Mouse (Mus musculus): ENCODE measurements around the gene Cenpp.
"Not testable (repeated sequence)": the region's sequence is repeated elsewhere in the genome, so short reads cannot be mapped to it uniquely, and the experiment has no call there.

Cenpp gene

DNA sequence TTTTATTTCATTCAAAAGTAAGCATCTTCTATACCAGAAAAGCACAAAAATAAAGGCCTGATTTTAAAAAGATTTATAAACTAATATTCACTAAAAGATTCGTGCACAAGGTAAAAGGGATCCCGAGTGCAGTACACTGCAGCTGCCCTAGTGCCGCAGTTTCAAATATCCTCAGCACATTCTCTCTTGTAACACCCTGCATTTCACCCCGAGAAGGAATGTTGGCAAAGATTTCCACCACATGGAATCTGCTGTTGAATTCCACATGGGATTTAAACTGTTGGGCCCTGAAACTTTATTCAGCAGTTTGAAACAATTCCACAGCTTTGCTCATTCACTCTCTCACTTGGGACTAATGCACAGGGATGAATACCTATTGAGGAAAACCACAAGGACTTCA is 44.9 kb downstream of the Cenpp start, which contains the start of gene Ogn:
Gene Ogn (plus strand): TSS at position 333 of the 400 bp plus-strand sequence.
- DNase-seq (ENCODE audit: low spot score): no peak

DNA sequence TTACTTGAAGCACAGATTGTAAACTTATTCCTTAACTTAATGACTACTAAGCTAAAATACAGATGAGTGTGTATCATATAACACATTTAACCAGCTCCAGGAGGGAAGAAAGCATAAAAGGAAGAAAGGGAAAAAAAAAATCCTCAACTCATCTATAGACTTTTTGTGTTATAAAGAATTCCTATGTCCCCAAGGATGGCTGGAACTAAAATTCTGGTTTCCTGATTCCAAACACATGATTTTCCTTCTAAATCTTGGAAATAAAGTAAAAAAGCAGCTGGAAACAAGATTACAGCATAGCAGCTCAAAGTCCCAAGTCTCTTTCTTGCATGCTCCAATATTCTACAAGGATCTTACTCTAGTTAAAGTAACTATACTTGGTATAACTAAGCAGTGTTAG is 49.0 kb downstream of the Cenpp start:
- no peak for DNase-seq (ENCODE audit: low spot score)

DNA sequence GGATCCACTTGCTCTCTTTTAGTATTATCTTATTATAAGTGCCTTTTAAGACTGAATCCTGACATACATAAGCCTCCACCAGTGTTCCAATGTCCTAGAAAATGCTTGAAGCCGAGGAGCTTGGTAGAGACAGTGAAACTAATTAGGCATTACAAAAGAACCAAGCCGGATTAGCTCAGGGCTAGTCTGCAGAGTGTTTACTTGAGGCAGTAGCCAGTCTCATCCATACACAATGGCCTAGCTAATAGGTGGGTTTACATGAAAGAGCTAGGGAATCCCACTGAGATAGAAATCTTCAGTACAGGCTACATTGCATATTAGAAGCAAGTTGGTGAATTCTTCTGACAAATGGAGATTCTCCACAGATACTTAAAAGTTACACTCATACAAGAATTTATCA is 50.0 kb downstream of the Cenpp start:
- DNase-seq (ENCODE audit: low spot score): not testable (repeated sequence)

DNA sequence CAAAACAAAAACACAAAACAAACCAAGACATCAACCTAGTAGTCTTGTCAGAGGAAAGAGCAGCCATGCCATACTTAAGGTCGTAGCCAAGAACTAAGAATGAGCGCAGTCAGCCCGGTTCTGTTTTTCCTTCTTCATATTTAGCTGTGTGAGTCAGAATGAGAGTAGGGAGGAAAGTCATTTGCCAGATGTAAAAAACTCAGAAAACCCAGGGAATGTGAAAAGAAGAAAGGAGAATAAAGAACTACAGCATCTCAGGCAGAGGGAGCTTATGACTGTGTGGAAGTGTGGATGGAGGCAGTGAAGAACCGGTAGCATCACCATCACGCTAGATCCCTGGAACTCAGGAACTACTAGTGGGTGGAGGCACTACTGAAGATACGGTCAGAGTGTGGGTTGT is 66.5 kb downstream of the Cenpp start:
- DNase-seq (ENCODE audit: low spot score): no peak

DNA sequence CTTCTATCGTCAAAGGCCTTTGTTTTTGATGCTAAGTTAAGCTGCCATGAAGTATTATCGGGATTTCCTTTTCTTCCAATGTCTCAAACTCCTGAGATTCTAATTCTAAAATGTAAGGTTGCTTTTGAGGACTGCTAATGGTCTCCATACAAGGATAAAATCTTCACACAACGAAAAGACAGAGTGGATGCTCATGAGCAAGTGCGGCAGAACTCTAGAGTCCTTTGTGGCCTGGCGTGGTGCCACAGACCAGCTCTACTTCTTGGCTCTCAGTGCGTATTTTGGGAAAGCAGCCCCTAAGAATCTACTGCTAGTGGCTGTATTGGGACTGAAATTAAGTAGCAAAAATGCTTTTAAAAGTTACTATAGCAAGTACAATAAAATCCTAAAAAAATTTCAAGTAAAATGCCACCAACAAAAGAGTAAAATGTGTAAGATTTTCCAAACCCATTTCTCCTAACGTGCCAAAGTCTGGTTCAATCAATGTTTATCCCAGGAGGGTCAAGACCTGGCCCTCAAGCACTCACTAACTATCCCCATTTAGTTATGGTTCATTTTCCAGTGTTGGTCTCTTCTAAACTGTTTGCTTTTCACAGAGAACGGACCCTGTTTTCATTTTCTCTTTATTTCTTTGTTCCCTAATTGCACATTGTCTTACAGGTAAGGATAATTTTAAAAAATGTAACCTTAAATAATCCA is 68.1 kb downstream of the Cenpp start:
- DNase-seq (ENCODE audit: low spot score): no peak

DNA sequence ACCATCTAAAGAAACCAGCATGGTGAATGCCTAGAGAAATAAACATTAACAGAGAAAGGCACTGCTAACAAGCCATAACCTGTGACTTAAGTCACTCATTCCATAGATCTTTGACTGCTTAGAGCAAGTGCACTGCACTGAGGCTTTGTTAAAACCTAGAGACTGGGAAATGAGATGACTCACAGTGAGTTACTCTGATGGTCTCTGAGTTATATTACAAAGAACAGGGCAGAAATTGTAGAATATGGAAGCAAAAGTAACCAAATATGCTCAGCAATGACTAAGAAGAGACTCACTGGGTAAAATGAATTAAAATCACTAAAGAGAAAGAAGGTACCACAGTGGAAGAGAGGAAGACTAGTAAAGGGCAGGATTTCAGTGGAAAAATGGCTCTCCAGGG is 68.7 kb downstream of the Cenpp start:
- DNase-seq (ENCODE audit: low spot score): no peak

DNA sequence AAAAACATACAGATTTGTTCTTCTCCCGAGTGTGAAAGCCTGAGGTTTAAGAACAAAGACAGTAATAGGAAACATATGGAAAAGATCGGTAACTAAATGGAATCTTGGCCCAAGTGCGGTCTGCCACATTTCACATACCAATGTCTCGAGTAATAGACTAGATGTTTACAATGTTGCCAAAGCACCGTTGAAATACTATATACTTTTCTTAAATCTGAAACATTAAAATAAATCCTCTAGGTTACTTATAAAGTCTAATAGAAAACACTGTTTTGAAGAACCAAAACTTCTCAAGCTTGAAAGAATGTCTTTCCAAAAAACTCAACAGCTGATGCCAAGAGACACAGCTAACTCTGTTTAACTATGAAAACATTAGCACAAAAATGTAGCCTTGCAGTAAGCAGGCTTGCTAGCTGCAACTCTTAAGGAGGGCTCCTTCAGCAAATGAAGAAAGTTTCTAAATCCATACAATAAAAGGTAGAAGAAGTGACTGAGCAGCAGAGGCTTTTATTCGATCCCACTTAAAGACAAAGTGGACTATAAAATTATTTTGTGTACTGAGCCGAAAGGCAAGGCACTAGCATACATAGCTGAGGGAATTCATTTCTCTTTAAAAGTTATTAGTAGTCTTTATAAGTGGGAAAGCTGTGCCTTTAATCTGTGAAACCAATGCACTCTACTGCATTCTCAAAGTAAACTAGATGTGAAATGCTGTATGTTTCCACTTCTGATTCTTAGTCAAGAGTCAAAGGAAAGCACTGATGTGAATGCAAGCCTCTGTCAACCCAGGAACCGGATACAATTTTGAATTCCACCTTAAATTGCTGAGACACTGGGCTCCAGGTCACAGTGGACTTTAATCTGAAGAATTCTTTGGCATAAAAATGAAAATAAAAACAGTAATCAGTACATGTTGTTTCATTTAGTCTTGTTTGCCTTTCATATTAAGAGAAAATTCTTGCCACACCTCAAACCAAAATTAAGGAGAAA is 70.7 kb downstream of the Cenpp start, which contains the start of gene Omd:
Gene Omd (plus strand): TSS at position 922 of the 990 bp plus-strand sequence.
- DNase-seq (ENCODE audit: low spot score): no peak

DNA sequence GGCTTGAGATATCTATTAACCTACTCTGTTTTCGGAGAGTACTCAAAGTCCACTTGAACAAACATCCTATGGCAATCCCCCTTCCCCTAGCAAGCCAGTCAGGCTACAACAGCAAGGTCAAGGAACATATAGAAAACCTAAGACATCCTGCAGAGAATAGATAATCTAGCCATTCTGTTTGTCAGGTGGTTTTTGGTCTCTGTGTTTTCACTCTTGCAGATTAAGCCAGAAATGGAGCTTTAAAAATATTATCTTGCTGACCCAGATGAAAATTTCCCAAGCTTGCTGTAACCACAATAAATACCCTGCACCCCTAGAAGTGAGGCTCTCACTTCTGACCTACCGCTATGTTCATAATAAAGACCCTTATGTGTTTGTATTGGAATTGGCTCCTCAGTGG is 81.2 kb downstream of the Cenpp start:
- DNase-seq (ENCODE audit: low spot score): no peak

DNA sequence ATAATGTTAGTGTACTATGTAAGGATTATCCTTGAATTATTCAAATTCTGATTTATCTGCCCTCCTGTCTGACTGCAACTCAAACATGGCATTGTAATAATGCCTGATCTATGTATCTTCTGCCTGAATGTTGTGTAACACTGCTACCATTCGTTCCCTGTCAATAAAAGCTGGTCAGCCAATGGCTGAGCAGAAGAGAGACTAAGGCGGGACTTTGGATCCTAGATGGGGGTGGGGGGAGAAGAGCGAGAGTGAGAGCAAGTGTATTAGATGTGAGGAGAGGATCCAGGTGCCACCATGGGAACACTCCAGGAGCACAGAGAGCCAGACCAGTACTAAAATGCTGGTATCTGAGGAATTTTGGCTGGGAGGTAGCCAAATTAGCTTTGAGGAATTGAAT is 82.2 kb downstream of the Cenpp start:
- DNase-seq (ENCODE audit: low spot score): no peak

DNA sequence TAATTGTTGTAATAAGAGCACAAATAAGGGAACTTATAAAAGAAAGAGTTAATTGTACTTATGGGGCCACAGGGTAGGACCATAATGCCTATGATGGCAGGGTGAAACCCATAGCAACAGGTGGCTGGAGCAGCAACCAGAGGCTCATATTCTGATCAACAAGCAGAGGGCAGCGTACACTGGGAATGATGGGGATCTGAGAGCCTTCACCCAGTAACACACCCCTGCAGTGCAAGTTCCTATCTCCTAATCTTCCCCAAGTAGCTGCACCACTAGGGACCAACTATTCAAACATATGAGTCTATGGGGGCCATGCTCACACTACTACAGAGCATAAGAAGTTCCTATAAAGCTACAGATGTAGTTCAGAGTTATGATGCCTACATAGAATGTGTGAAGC is 88.2 kb downstream of the Cenpp start:
- DNase-seq (ENCODE audit: low spot score): no peak

DNA sequence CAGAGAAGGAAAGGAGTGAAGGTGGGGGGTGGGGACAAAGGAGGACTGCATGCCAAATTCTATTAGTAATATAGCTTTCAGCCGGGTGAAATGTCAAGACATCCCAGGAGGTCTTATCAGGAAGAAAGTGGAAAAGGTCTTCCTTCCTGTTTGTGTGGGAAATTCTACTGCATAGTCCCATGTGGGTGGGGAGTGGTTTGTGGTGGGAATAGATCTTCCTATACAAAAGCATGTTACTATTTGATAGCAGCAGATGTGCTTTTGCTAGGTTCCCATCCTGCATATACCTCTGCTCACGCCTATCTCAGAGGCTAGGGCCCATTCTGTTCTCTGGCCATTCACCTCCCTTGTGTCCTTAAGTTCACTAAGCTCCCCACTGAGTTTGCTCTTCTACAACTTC is 91.7 kb downstream of the Cenpp start:
- DNase-seq (ENCODE audit: low spot score): no peak

DNA sequence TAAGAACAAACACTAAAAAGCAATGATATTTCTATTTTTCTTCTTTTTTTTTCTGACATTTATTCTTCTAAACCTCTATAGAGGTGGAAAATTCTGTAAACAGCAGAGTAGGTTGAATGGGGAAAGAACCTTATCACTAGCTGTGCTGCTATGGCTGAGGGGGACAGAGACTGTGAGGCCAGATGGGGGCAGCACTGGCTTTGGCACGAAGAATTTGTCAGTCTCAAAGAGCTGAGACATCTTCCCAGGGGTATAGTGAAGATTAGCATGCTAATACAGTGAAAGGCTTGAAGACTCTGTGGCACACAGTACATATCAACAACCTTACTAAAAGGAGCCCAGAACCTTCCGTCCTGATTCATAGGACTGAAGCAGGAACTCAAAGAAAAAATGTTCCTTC is 93.4 kb downstream of the Cenpp start:
- no peak for DNase-seq (ENCODE audit: low spot score)

DNA sequence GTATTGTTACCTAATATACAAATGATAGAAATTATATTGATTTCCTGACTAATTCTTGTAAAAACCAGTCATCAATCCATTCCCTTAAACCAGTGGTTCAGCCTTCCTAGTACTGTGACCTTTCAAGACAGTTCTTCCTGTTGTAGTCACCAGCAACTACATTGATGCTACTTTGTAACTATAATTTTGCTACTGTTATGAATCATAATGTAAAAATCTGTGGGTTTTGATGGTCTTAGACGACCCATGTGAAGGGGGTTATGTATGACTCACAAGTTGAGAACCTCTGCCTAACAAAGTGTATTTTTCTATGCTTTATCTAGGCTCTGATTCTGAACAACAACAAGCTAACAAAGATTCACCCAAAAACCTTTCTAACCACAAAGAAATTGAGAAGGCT is 95.7 kb downstream of the Cenpp start:
- DNase-seq (ENCODE audit: low spot score): no peak

DNA sequence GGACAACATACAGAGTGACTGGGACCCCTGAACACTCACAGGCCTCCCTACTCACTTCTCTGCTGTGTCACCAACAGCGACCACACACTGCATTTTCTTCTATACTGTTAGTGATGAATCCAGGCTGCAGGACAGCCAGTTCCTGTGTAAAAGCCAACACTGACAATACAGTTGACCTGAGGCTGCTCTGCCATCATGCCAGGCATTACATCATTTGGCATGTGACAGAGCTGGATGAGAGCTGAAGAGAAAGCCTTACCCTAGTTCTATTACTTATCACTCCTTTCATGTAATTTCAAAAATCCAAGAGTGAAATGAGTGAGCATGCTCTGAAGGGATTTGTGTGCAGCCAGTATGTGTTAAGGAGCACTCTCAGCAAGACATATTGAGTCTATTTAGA is 96.4 kb downstream of the Cenpp start:
- no peak for DNase-seq (ENCODE audit: low spot score)

DNA sequence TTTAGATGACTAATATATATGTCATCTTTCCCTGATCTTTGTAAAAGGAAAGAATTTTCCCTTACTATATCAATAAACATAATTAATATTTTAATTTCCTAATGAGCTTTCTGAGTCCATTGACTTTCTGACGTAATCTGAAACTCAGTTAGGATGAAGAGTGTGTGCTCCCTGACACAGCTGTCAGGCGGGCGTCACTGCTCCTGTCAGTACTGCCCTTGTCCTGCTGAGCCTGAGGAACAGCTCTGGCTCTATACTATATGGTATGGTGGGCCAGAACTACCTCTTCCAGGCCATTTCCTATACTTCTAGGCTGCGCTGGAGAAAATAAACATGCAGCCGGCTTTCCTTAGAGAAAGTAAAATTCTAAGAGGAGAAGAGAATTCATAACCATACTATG is 98.1 kb downstream of the Cenpp start:
- DNase-seq (ENCODE audit: low spot score): no peak

DNA sequence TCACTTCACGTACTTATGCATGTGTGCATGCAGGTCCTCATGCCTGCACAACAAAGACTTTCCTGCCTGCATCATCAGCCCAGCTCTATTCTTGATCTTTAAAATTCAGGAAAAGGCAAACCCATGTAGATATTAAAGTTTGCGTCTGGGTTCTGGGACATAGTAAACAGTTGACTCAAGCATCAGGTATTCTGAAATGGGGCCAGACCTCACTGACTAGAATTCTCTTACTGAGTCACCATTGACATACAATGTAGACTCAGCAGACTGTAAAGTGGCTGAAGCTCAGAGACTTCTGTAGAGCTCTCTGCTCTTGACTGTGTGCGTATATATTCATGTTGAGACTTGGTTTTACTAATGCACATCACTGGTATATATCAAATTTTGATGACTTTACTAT is 103.0 kb downstream of the Cenpp start:
- no peak for DNase-seq (ENCODE audit: low spot score)

DNA sequence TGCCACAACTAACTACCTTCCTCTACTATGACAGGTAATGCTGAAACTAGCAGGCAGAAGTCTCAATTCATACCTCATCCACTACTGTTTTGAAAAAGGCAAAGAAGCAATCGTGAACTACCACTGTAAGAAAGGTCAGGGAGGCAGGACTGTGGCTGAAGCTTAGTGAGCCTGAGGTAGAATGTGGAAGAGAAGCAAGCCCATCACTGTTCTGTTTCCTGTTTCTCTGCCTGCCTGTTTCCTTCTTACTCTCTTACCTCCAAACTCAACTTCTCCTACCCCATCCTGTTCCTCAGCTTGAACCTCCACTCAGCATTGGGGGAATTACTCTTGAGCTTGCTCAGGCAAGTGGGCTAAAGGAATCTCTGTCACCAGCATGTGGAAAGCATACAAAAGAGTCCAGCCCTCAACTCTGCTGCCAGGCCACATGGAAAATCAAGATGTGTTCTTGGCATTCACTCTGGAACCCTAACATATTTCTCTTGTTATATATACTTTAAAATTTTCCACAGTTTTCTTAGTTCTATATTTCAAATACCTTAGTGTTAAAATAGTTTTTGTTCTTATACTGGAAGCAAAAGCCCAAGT is 104.9 kb downstream of the Cenpp start:
- DNase-seq (ENCODE audit: low spot score): no peak

DNA sequence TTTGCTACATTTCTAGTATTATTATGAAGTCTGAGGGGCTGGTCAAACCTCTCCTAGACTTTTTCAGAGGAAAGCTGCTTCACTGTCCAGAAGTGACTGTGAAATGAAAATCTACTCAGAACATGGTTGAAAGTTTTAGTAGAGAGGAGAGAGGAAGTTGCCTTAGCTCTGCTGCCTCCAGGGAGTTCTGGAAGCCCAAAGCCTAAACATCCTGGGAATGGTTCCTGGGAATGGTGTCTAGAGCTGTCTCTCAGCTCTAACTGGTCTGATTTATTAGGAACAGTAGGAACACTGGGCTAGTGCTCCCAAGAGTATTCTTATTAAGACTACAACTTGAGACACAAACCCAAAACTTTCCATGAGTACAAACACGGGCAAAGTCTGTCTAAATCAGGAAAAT is 106.1 kb downstream of the Cenpp start:
- no peak for DNase-seq (ENCODE audit: low spot score)

DNA sequence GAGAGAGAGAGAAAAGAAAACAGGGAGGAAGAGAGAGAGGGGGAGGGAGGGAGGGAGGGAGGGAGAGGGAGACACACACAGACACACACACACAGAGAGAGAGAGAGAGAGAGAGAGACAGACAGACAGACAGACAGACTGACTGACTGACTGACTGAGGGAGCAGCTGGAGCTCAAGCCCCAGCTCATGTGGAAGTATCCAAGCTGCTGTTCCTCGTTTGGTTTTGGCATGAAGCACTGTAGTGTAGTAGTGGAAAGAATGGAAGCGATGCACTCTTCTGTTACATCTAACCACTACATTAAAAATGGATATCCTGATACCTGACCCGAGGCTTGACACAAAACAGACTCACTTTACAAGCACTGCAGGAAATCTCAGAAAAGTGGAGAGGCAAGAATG is 106.9 kb downstream of the Cenpp start:
- DNase-seq (ENCODE audit: low spot score): no peak

DNA sequence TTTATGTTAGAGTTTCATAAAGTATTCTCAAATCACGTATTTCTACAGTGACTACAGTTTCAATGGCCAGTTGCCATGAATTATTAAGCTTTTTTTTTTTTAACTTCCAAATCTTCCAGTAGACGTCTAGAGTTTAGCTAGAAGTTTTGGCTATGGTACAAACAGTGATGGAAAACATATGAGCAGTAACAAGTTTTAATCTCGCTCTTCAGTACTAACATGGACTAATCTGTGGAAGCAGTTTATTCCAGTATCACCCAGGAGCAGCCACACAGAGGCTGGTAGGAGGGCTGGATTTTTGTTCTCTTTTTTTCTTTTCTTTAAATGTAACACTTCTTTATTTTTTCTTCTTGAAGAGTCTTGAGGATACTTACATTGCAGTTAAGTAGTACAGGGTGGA is 108.3 kb downstream of the Cenpp start, which contains the start of gene Aspn:
Gene Aspn (plus strand): TSS at position 165 of the 400 bp plus-strand sequence.
- no peak for DNase-seq (ENCODE audit: low spot score)

DNA sequence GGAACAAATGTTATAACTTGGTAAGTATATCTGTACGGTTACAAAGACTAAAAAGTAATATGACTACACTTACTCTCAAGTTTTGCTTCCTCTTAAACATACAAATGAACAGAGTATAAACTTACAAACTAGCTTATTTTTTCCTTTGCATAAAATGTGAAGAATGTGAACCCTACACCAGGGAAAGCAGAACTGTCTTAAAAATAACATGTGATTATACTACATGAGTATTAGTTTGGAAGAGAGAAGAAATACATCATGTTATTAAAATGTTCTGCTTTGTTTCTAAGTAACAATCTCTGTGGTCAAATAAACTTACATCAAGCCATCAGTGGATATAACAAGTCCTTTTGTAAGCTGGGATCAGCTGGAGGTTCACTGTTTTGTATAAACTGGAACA is 113.9 kb downstream of the Cenpp start:
- no peak for DNase-seq (ENCODE audit: low spot score)

DNA sequence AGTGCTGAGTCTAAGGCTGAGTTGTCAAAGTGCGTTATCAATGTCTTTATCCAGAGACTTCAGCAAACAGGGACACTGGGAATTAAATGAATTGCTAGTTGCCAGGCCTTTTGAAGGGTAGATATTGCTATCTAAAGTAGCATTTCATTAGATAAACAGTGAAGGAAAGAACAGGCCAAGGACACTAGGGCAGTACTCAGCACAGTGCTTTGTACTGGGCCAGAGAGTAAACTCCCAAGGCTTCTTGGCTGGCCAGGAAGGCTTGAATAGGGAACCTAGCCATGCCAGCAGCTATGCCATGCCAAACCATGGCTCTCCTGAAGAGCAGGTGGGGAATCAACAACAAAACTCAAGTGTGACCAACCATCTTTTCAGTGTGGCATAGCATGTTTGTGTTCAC is 115.6 kb downstream of the Cenpp start:
- no peak for DNase-seq (ENCODE audit: low spot score)

DNA sequence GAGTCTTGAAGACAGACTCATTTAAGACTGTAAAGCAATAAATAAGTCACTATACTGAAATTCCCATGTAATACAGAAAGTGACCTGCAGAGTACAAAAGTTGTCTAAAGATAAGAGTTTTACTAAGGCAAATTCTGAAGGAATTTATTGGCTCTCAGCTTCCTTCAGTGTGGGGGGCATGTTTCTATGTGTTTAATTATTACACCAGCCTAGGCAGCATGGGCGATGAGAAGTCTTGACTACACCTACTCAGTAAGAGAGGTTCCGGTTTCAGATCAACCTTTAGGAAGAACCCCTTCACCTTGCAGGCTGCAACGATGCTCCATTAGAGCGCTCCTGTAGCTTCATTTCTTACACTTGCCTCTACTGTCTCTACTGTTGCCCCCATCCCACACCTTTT is 121.9 kb downstream of the Cenpp start:
- no peak for DNase-seq (ENCODE audit: low spot score)
